Mouse (Mus musculus) cerebellum, postnatal 10 days (tissue): ENCODE measurements around the gene Hoxa5.

Experiments used
- DNase-seq, 2 experiments: peaks; one replicate each; pipeline ENCODE4 v3.0.0; 2021; ENCODE audit warnings: mixed read lengths in 2 of 2

The Hoxa5 gene

GRCm38 (mm10) chr6:52161336-52162092, 42.9 kb downstream of the Hoxa5 start:
- peak in 1 of 2 experiments; percentile 52 for DNase-seq

DNA sequence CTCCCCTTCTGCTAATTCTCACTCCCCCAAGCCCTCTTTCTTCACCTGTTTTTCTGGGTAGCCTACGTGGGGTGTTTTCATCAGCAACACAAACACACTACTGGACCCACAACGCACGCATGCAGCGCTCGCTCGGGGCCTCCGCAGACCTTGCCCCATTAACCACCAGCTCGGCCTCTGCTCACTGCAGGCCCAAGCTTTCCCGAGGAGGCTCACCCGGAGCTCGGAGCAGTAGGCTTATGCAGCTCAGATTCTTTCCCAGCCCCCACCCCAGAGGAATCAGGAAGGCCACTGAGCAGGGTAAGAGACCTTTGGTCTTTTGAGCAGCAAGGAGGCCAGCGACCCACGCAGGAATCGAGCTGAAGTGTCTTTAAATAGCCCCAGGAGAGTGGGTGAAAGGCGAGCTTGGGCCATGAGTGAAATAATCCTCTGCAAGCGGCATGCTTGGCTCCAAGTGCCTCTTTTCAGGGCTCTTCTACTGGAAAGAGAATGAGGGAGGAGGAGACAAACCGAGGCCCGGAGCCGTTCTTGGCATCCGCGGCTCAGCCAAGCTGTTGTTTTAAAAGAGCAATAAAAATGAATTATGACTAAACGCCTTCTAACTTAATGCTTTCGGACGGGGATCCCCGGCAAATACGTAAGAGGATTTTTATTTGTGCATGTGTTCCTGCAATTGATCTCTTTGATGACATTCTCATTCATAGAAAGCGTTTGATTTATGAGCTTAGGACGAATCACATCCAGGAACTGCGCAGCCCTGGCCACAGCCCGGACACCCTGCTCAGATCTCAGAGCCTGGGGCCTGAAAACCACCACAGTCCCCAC, 43.7 kb downstream of the Hoxa5 start:
- DNase-seq, result peak; percentile 38 to 42

DNA sequence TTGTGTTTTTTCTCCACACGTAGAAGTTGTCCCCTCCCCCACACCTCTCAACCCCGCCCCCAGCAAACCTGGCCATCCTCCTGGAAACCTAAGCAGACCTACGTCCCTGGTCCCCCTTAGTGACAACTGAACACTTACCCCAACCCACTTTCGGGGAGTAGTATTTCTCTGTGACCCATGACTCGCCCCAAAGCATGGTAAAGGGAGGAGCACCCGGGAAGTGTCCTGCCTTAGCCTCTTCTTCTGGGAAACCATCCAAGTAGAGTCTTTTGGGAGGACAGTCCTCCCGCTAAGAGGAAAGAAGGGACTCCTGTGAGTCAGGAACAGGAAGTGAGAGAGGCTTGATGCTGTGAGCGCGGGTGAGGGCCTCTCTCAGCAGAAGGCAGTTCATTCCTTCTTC, 44.4 kb downstream of the Hoxa5 start:
- peak; percentile 3 to 20 for DNase-seq

GRCm38 (mm10) chr6:52159164-52159761, 45.1 kb downstream of the Hoxa5 start:
- DNase-seq, result peak; percentile 20 to 38

GRCm38 (mm10) chr6:52158276-52159051, 45.9 kb downstream of the Hoxa5 start, which contains the start of gene Hoxa1:
TSS of gene Hoxa1 (minus strand) at chr6:52158317.
- DNase-seq, result peak; percentile 71 to 74

GRCm38 (mm10) chr6:52157466-52158275, 46.7 kb downstream of the Hoxa5 start:
- DNase-seq, result peak; percentile 15 to 21

DNA sequence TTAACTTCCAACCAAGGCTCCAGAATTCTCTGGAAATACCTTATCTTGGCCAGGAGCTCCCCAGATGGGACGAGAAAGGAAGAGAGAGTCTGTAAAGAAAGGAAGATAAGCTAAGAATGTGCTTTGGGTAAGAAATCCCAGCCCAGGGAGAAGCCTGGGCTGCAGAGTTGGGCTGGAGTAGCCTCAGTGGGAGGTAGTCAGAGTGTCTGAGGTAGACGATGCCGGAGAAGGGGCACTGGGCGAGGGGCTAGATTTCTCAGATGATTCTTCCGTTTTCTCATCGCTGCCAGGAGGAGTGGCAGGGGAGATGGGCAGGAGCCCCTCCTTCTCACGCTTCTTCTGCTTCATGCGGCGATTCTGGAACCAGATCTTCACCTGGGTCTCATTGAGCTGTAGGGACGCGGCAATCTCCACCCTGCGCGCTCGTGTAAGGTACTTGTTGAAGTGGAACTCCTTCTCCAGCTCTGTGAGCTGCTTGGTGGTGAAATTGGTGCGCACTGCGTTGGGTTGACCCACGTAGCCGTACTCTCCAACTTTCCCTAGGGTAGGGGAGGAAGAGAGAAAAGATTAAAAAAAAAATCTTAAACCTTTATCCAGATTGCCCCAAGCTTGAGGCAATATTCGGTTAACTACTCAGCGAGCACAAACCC, 47.7 kb downstream of the Hoxa5 start:
- peak in 1 of 2 experiments; percentile 12 for DNase-seq

- no peak for DNase-seq
Observed at GRCm38 (mm10) chr6:52155471-52155870, 48.9 kb downstream of the Hoxa5 start.

GRCm38 (mm10) chr6:52154044-52154443, 50.3 kb downstream of the Hoxa5 start:
- DNase-seq, result peak in 1 of 2 experiments; percentile 30

DNA sequence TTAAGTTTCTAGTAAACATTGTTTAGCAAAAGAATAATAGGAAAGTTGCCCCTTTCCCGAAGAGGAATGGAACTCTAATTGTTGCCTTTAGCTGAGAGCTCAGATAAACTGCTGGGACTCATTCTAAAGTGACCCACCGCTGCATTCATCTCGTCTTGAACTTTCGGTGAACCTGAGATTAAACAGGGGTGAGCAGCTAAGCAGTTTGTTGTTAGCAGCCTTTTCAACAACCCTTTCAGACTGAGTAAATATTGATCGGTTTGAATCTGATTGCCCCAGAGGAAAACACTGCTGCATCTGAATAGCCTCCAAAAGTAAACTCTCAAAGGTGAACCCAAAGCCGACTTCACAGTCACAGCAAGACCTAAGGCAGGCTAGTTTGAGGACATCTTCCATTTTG, 51.1 kb downstream of the Hoxa5 start:
- no peak for DNase-seq

DNA sequence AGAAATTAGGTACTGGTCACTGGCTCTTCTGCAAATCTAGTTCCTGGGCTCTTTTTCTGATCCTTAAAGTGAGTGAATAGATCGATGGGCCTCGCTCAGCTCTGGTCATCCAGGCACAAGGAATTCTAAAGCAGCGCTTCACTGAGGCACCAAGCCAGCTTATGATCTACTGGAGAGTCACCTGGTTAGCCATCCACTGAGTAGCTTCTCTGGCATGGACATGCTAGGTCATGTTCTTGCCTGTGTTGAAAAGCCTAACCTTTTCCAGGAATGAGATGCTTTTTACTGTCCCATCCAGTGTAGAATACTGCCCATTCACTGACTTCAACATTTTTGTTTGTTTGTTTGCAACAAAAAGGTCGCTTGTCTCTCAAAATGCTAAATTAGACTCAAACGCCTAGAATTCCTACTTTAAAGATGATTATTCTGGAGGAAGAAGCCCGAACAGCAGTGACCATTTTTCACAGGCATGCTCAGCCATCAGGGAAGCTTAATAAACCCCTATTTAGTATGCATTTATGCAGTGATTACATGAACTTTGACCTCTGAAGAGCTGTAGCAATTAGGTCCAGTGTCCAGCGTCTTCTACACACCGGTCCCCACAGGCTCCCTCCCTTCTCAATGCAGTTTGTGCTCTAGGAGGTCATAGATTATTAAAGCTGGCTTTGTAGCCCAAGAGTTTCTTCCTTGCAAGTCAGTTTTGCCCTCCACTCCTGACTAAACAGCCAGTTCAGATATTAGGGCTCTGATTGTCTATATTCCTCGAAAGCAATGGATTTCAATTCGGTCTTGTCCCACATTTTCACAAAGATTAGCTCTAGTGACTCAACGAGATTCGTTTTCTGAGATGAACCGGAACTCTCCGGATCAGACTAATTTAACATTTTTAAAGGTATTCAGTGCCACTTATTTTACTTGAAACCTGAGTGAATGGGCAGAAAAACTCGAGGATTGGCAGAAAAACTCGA, 51.9 kb downstream of the Hoxa5 start:
- DNase-seq, result peak; percentile 12 to 38
